Mouse (Mus musculus) small intestine, adult 2 months (tissue): ENCODE measurements around the gene Pcsk4. TPM values are rescaled to one million over a fixed set of nuclear protein-coding genes. Genes with fewer than 3 reads are reported as not detected.

Source experiments
- H3K27ac ChIP-seq: fragments of 200-500 bp; 2 replicates; pipeline ENCODE4 v1.5.1; 2012; ENCODE audit warnings: low read depth, low read length, control low read depth, inconsistent platforms; ENCODE audit not compliant: insufficient read depth
- H3K27me3 ChIP-seq: fragments of 200-500 bp; 2 replicates; pipeline ENCODE4 v1.6.1; 2012; ENCODE audit warnings: mild to moderate bottlenecking, moderate library complexity, low read length, inconsistent platforms; ENCODE audit not compliant: control insufficient read depth, insufficient read depth
- H3K36me3 ChIP-seq: fragments of 200-500 bp; 2 replicates; pipeline ENCODE4 v1.6.1; 2012; ENCODE audit warnings: mild to moderate bottlenecking, low read length, control low read depth, inconsistent platforms; ENCODE audit not compliant: control insufficient read depth, insufficient read depth
- H3K4me1 ChIP-seq: fragments of 200-500 bp; 2 replicates; pipeline ENCODE4 v1.6.1; 2012; ENCODE audit warnings: low read length, inconsistent platforms, mixed read lengths; ENCODE audit not compliant: control insufficient read depth, insufficient read depth, insufficient read length
- H3K4me3 ChIP-seq: fragments of 200-500 bp; 2 replicates; pipeline ENCODE4 v1.5.1; 2012; ENCODE audit warnings: low read depth, mild to moderate bottlenecking, control low read depth, inconsistent platforms, low read length, moderate library complexity
- CTCF ChIP-seq: fragments of 200-500 bp; IDR thresholded peaks from 2 replicates; pipeline ENCODE4 v1.5.1; 2012; ENCODE audit warnings: low read depth, mild to moderate bottlenecking, control low read depth, inconsistent platforms, low read length, moderate library complexity, mixed read lengths; ENCODE audit not compliant: insufficient replicate concordance, insufficient read length; ENCODE audit errors: extremely low read depth
- POLR2A ChIP-seq: fragments of 200-500 bp; IDR thresholded peaks from 2 replicates; pipeline ENCODE4 v1.6.1; 2012; ENCODE audit warnings: low read depth, mild to moderate bottlenecking, control low read depth, inconsistent platforms, low read length, moderate library complexity
- WGBS: fragments of 180-500 bp; shearing (Covaris S2); methylation state at CpG from one replicate; pipeline ENCODE4 v1.1.7; 2018; 5-methylcytosine and 5-hydroxymethylcytosine counted together
- polyA plus RNA-seq: library from polyadenylated mRNA; depleted of rRNA; stranded (reverse); fragments of >200 nt; gene quantifications from 2 replicates; pipeline ENCODE4 v1.2.3, GENCODE M21; 2012

Pcsk4 gene
- polyA plus RNA-seq, 1 experiment: 27.0 TPM

- no peak for TF ChIP-seq POLR2A
- no peak for TF ChIP-seq CTCF
- Histone ChIP-seq H3K4me1 (peaks cover 22% of the 10 kb centered on the region), H3K27me3 (no peaks in the 10 kb centered on the region), H3K27ac (peak overlapping the region; percentile 97), H3K36me3 (peaks cover 20% of the 10 kb centered on the region), H3K4me3 (peak overlapping the region; percentile 87)
- WGBS: 17% methylated on average over 2 of the region's 2 CpGs
These were observed 1.6 kb upstream of the Pcsk4 start for GRCm38 (mm10) chr10:80330888-80331287.

GRCm38 (mm10) chr10:80330084-80330483 lies 786 bp upstream of the Pcsk4 start:
- under 1% methylated on average over 39 of the region's 41 CpGs for WGBS
- H3K4me1 ChIP-seq: peaks cover 24% of the 10 kb centered on the region
- peak overlapping the region; percentile 97 for H3K27ac ChIP-seq

GRCm38 (mm10) chr10:80325045-80325444 lies 4.3 kb downstream of the Pcsk4 start:
- Histone ChIP-seq H3K4me3 (no peak overlapping the region), H3K36me3 (no peaks in the 10 kb centered on the region), H3K27me3 (no peaks in the 10 kb centered on the region), H3K4me1 (peaks cover 30% of the 10 kb centered on the region), H3K27ac (no peak overlapping the region)
- TF ChIP-seq POLR2A (no peak), CTCF (no peak)
- 86% methylated on average over 21 of the region's 21 CpGs for WGBS

More at GRCm38 (mm10) chr10:80330084-80330483, 786 bp upstream of the Pcsk4 start:
- peak overlapping the region; percentile 87 for H3K4me3 ChIP-seq
- TF ChIP-seq POLR2A (peak; percentile 74), CTCF (no peak)
- H3K36me3 ChIP-seq: peaks cover 12% of the 10 kb centered on the region
- no peaks in the 10 kb centered on the region for H3K27me3 ChIP-seq

GRCm38 (mm10) chr10:80324120-80325037 lies 4.9 kb downstream of the Pcsk4 start:
- WGBS: 67% methylated on average over 17 of the region's 17 CpGs
- H3K27me3 ChIP-seq: no peaks in the 10 kb centered on the region
- no peaks in the 10 kb centered on the region for H3K36me3 ChIP-seq
- TF ChIP-seq CTCF (no peak), POLR2A (no peak)
- H3K27ac ChIP-seq: peak overlapping the region; percentile 45
- no peak overlapping the region for H3K4me3 ChIP-seq
- H3K4me1 ChIP-seq: peaks cover 33% of the 10 kb centered on the region

- Histone ChIP-seq H3K4me3 (peak overlapping the region; percentile 66), H3K4me1 (peaks cover 32% of the 10 kb centered on the region), H3K36me3 (peaks cover 5% of the 10 kb centered on the region; the same call in 1 of the 2 replicates), H3K27ac (peak overlapping the region; percentile 48), H3K27me3 (no peaks in the 10 kb centered on the region)
- TF ChIP-seq CTCF: no peak
- no peak; the same call in 1 of the 2 replicates for TF ChIP-seq POLR2A
- WGBS: under 1% methylated on average over 46 of the region's 46 CpGs
These were observed 5.8 kb downstream of the Pcsk4 start for GRCm38 (mm10) chr10:80323261-80324119.

- under 1% methylated on average over 28 of the region's 28 CpGs for WGBS
- H3K4me1 ChIP-seq: peaks cover 30% of the 10 kb centered on the region
- no peak for TF ChIP-seq CTCF
- no peak for TF ChIP-seq POLR2A
- peak overlapping the region; percentile 66 for H3K4me3 ChIP-seq
- H3K27me3 ChIP-seq: no peaks in the 10 kb centered on the region
- peaks cover 9% of the 10 kb centered on the region; the same call in 1 of the 2 replicates for H3K36me3 ChIP-seq
- H3K27ac ChIP-seq: no peak overlapping the region
These were observed 6.5 kb downstream of the Pcsk4 start for GRCm38 (mm10) chr10:80322811-80323211.

GRCm38 (mm10) chr10:80321670-80322581 lies 7.4 kb downstream of the Pcsk4 start:
- WGBS: 94% methylated on average over 21 of the region's 21 CpGs
- Histone ChIP-seq H3K4me1 (peaks cover 30% of the 10 kb centered on the region), H3K36me3 (peaks cover 11% of the 10 kb centered on the region; the same call in 1 of the 2 replicates), H3K27ac (no peak overlapping the region), H3K4me3 (no peak overlapping the region), H3K27me3 (no peaks in the 10 kb centered on the region)
- TF ChIP-seq POLR2A (no peak), CTCF (no peak)
